Mouse (Mus musculus) hindbrain, postnatal 0 days (tissue): ENCODE measurements around the gene Ephb2. TPM values are rescaled to one million over a fixed set of nuclear protein-coding genes. Genes with fewer than 3 reads are reported as not detected.

ENCODE experiments used
- ATAC-seq: fragments of 200-750 bp; cut with Nextera tagmentation; 2 replicates; pipeline ENCODE4 v1.8.0; 2017; ENCODE audit warnings: mild to moderate bottlenecking, moderate TSS enrichment, moderate library complexity
- DNase-seq: peaks from one replicate; pipeline ENCODE4 v3.0.0-alpha.2; 2015; ENCODE audit warnings: low spot score
- H3K27ac ChIP-seq: fragments of 300-500 bp; sonication (generic); 2 replicates; pipeline ENCODE4 v1.5.1; 2014; ENCODE audit warnings: mild to moderate bottlenecking
- H3K27me3 ChIP-seq: fragments of 300-500 bp; sonication (generic); 2 replicates; pipeline ENCODE4 v1.6.1; 2014; ENCODE audit warnings: low read length, mixed read lengths; ENCODE audit not compliant: insufficient read depth
- H3K36me3 ChIP-seq: fragments of 300-500 bp; sonication (generic); 2 replicates; pipeline ENCODE4 v1.6.1; 2014; ENCODE audit warnings: low read length, mixed read lengths; ENCODE audit not compliant: insufficient read depth
- H3K4me1 ChIP-seq: fragments of 300-500 bp; sonication (generic); 2 replicates; pipeline ENCODE4 v1.6.1; 2014; ENCODE audit warnings: antibody characterized with exemption, low read length, mixed read lengths; ENCODE audit not compliant: insufficient read depth
- H3K4me2 ChIP-seq: fragments of 300-500 bp; sonication (generic); 2 replicates; pipeline ENCODE4 v1.6.1; 2014; ENCODE audit warnings: low read depth, mild to moderate bottlenecking, low read length, moderate library complexity, mixed read lengths
- H3K4me3 ChIP-seq: fragments of 300-500 bp; sonication (generic); 2 replicates; pipeline ENCODE4 v1.5.1; 2014; ENCODE audit warnings: low read length
- H3K9ac ChIP-seq: fragments of 300-500 bp; sonication (generic); replicated peaks from 2 replicates; pipeline ENCODE4 v1.6.1; 2014; ENCODE audit warnings: mild to moderate bottlenecking, low read length, moderate library complexity, mixed read lengths
- H3K9me3 ChIP-seq: fragments of 300-500 bp; sonication (generic); 2 replicates; pipeline ENCODE4 v1.6.1; 2016; ENCODE audit warnings: low read length, mixed read lengths
- CTCF ChIP-seq: IDR thresholded peaks from 2 replicates; pipeline ENCODE4 v1.5.1; 2016; ENCODE audit warnings: antibody characterized with exemption, control low read depth, low read depth
- WGBS: fragments of 180-500 bp; shearing (Covaris S2); extraction: QIAGEN DNeasy Blood & Tissue Kit; methylation state at CpG from one replicate; pipeline ENCODE4 v1.1.7; 2014; 5-methylcytosine and 5-hydroxymethylcytosine counted together
- polyA plus RNA-seq: library from polyadenylated mRNA; unstranded; fragments of >200 nt; fragmentation: Nextera tagmentation; extraction: Ambion mirVana; gene quantifications from 2 replicates; pipeline ENCODE4 v1.2.1, GENCODE M21; 2015
- total RNA-seq: library from RNA; depleted of rRNA; stranded (reverse); fragments of >200 nt; gene quantifications from 2 replicates; pipeline ENCODE4 v1.2.3, GENCODE M21; 2014

Ephb2 gene
- total and polyA plus RNA-seq, 2 experiments from 2014 or later = 13.0 to 136 TPM

- no peak for ATAC-seq
- no peak for DNase-seq
Observed at GRCm38 (mm10) chr4:136653692-136654234, 182.0 kb downstream of the Ephb2 start.

DNA sequence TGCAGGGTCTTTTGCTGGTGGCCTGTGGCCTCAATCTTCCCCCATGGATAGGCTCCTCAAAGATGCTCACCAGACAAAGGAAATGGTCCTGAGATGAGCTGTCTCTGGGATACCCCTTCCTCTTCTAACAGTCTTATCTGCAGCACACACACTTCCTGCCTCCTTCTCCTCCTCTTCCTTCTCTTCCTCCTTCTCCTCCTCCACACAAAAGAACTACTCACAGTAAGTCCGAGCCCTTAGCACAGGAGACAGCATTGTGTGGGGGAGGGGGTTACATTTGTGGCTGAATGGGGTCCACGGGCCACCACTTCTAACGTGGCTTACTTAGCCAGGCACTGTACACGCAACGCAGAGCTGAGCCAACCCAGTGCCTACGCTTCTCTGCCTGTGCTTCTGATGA lies 182.8 kb downstream of the Ephb2 start:
- no peak for ATAC-seq
- Histone ChIP-seq H3K27ac (peak overlapping the region; percentile 61), H3K9me3 (no peaks in the 10 kb centered on the region), H3K27me3 (no peaks in the 10 kb centered on the region), H3K36me3 (peaks cover 22% of the 10 kb centered on the region), H3K4me1 (peaks cover 9% of the 10 kb centered on the region; the same call in 1 of the 2 replicates), H3K4me2 (no peak overlapping the region), H3K4me3 (no peak overlapping the region), H3K9ac (no peak overlapping the region)
- 54% methylated on average over 6 of the region's 6 CpGs for WGBS
- no peak for DNase-seq
- TF ChIP-seq CTCF = no peak

More at GRCm38 (mm10) chr4:136653692-136654234, 182.0 kb downstream of the Ephb2 start:
- no peak for TF ChIP-seq CTCF
- Histone ChIP-seq H3K4me1 (peaks cover 9% of the 10 kb centered on the region; the same call in 1 of the 2 replicates), H3K27me3 (no peaks in the 10 kb centered on the region), H3K36me3 (peaks cover 30% of the 10 kb centered on the region), H3K9ac (no peak overlapping the region), H3K27ac (peak overlapping the region; percentile 61; the same call in 1 of the 2 replicates), H3K4me2 (no peak overlapping the region), H3K9me3 (no peaks in the 10 kb centered on the region), H3K4me3 (no peak overlapping the region)
- 79% methylated on average over 10 of the region's 10 CpGs for WGBS

DNA sequence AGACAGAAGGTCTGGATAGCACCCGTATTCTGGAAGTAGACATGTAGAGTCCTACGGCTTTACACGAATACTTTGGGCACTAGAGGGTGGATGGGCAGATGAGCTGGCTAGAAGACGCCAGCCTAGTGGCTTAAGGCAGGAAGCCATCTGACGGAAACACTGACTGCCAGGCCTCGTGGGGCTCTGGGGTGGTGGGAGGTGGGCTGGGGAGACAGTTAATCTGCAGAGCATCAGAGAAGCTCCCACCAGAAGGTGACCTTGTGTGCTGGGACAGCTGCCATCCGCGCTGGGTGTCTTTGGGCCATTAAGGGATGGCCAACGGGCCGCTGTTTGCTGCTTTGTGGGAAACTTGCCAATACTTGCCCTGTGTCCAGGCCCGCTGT lies 183.3 kb downstream of the Ephb2 start:
- Histone ChIP-seq H3K9me3 (no peaks in the 10 kb centered on the region), H3K4me3 (no peak overlapping the region), H3K36me3 (peaks cover 22% of the 10 kb centered on the region), H3K4me1 (peaks cover 9% of the 10 kb centered on the region; the same call in 1 of the 2 replicates), H3K4me2 (no peak overlapping the region), H3K27me3 (no peaks in the 10 kb centered on the region), H3K27ac (peak overlapping the region; percentile 61), H3K9ac (no peak overlapping the region)
- TF ChIP-seq CTCF = no peak
- DNase-seq (peak; percentile 76), ATAC-seq (peak; percentile 52)
- WGBS = 31% methylated on average over 11 of the region's 11 CpGs

GRCm38 (mm10) chr4:136651882-136652527 lies 183.8 kb downstream of the Ephb2 start:
- no peak overlapping the region for H3K4me3 ChIP-seq
- H3K9ac ChIP-seq = no peak overlapping the region
- H3K36me3 ChIP-seq = peaks cover 17% of the 10 kb centered on the region
- H3K27me3 ChIP-seq = no peaks in the 10 kb centered on the region
- TF ChIP-seq CTCF = no peak
- peaks cover 9% of the 10 kb centered on the region; the same call in 1 of the 2 replicates for H3K4me1 ChIP-seq
- no peaks in the 10 kb centered on the region for H3K9me3 ChIP-seq
- H3K4me2 ChIP-seq = no peak overlapping the region
- DNase-seq (peak; percentile 76), ATAC-seq (peak; percentile 78)
- H3K27ac ChIP-seq = peak overlapping the region; percentile 61
- 46% methylated on average over 13 of the region's 13 CpGs for WGBS

DNA sequence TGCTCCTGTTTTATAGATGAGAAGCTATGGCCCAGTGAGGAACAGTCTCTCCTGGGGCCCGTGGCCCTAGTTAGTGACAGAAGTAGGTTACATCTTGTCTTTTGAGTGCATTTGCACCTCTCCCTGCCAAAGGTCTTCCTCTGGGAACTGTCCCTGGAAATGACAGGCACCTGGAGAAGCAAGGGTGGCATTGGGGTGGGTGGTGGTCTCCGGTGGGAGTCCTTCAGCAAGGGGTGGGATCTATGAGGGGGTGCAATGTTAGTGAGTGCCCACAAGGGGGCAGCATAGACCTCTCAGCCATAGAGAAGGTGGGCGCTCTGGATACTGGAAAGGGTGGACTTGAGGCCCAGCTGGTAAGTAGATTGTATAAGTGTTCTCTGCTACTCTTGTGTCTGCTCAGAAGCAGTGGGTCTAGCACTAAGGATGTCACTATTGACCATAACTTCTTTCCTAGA lies 184.4 kb downstream of the Ephb2 start:
- 62% methylated on average over 3 of the region's 3 CpGs for WGBS
- 0 out of 2 replicates have a peak overlapping the region, but pooled peaks have one; percentile 17 for H3K9ac ChIP-seq
- peaks cover 10% of the 10 kb centered on the region; the same call in 1 of the 2 replicates for H3K36me3 ChIP-seq

DNA sequence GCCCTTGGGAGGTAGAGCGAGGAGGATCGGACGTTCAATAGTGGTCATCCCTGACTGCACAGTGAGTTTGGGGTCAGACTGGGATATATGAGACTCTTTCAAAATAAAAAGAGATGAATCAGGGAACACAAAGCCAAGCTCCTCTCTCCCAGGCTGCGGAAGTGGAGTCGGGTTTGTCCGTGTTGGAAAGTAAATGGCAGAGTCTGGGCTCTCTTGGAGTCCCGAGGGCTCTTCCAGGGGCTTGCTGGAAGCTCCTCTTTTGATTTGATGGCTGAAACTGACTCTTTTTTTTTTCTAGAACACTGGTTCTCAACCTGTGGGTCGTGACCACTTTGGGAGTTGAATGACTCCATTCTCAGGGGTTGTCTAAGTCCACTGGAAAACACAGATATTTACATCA lies 185.5 kb downstream of the Ephb2 start:
- Histone ChIP-seq H3K9ac (no peak overlapping the region), H3K4me3 (no peak overlapping the region), H3K4me1 (peaks cover 9% of the 10 kb centered on the region; the same call in 1 of the 2 replicates), H3K27ac (no peak overlapping the region; the same call in 1 of the 2 replicates), H3K4me2 (no peak overlapping the region), H3K27me3 (no peaks in the 10 kb centered on the region), H3K9me3 (no peaks in the 10 kb centered on the region), H3K36me3 (peaks cover 3% of the 10 kb centered on the region; the same call in 1 of the 2 replicates)
- no peak for TF ChIP-seq CTCF
- 79% methylated on average over 8 of the region's 8 CpGs for WGBS
- ATAC-seq = no peak
- DNase-seq = no peak

More for the DNA sequence above, 184.4 kb downstream of the Ephb2 start:
- no peak overlapping the region for H3K4me3 ChIP-seq
- peaks cover 9% of the 10 kb centered on the region; the same call in 1 of the 2 replicates for H3K4me1 ChIP-seq
- peak; percentile 44 for ATAC-seq
- peak; percentile 80 for DNase-seq
- no peak overlapping the region for H3K4me2 ChIP-seq
- peak; percentile 94 for TF ChIP-seq CTCF
- H3K9me3 ChIP-seq = no peaks in the 10 kb centered on the region
- peak overlapping the region; percentile 61; the same call in 1 of the 2 replicates for H3K27ac ChIP-seq
- no peaks in the 10 kb centered on the region for H3K27me3 ChIP-seq
